23 mouse cellular contexts compared by ENCODE assay signal in the genomic region with DNA sequence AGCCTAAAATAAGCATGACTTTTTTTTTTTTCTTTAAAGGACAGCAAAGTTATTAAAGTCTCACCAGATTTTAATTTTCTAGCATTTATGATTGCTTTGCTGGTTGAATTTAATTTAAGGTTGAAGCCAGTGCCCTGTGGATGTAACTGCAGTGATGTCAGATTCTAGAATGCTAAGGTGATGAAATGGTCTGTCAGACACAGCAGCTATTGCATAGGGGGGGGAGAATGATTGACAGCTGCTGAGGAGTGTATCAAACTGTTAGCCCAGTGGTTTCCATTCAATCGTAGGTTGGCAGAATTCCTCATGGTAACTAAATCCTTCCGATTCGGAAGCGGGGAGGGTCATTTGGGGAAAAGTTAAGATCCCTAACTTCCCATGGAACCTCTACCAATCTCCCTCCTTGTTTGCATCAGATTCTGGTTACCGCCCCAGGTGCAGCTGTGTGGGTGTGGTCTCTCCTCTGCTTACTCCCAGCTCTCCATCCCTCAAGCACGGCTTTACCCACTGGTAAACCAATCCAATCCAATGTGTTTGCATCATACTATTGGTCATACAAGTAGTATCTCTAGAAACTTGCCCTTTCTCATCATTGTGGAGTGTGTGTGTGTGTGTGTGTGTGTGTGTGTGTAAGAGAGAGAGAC.
A peak's percentile ranks its signal among the peaks of the same experiment; 100 is the strongest.
DNase-seq lines count a peak whose midpoint lies in the region; ATAC-seq and TF ChIP-seq lines count a peak whose summit lies in the region.
"Had no signal": no experiment of that assay in that cellular context is flagged by ENCODE, and none has a peak within 500 bp of the region (broad histone marks: within the 10 kb centered on the region; RNA-seq: fewer than 3 reads in every experiment).

No protein-coding gene starts in this region.

- 50% methylated on average over 6 of the region's 6 CpGs for WGBS in embryonic facial prominence, embryonic 14.5 days
- 63% methylated on average over 6 of the region's 6 CpGs for WGBS in embryonic facial prominence, embryonic 10.5 days
- WGBS in limb, embryonic 10.5 days = 72% methylated on average over 6 of the region's 6 CpGs

- 0 out of 2 replicates have a peak, but pooled peaks cover 2% of the 10 kb centered on the region for H3K9me3 ChIP-seq in embryonic facial prominence, embryonic 14.5 days (ENCODE audit: control insufficient read depth, low read length)
- H3K9me3 ChIP-seq in embryonic facial prominence, embryonic 10.5 days = no peaks in the 10 kb centered on the region
- H3K9me3 ChIP-seq in limb, embryonic 10.5 days (replicated peaks) = no peaks in the 10 kb centered on the region
- H3K9me3 ChIP-seq: embryonic facial prominence, embryonic 12.5 days; forebrain, embryonic 12.5 days; forebrain, embryonic 15.5 days; hindbrain, embryonic 12.5 days; hindbrain, embryonic 15.5 days had no signal

- no peak overlapping the region for H3K27ac ChIP-seq in embryonic facial prominence, embryonic 14.5 days (replicated peaks; ENCODE audit: low read depth, low read length)
- no peak overlapping the region for H3K27ac ChIP-seq in embryonic facial prominence, embryonic 10.5 days (replicated peaks)
- H3K27ac ChIP-seq in limb, embryonic 10.5 days = no peak overlapping the region
- H3K27ac ChIP-seq: embryonic facial prominence, embryonic 12.5 days; forebrain, embryonic 12.5 days; forebrain, embryonic 15.5 days; gastrocnemius, adult 2 months; hindbrain, embryonic 12.5 days; hindbrain, embryonic 15.5 days had no signal

- no peaks in the 10 kb centered on the region for H3K27me3 ChIP-seq in embryonic facial prominence, embryonic 14.5 days (replicated peaks; ENCODE audit: control insufficient read depth, insufficient read depth, low read length)
- no peaks in the 10 kb centered on the region for H3K27me3 ChIP-seq in embryonic facial prominence, embryonic 10.5 days (replicated peaks; ENCODE audit: low read depth, poor library complexity, severe bottlenecking)
- no peaks in the 10 kb centered on the region for H3K27me3 ChIP-seq in myocyte (ENCODE audit: control insufficient read depth, insufficient read depth, insufficient read length)
- no peaks in the 10 kb centered on the region for H3K27me3 ChIP-seq in limb, embryonic 10.5 days (ENCODE audit: low read depth, poor library complexity, severe bottlenecking)
- H3K27me3 ChIP-seq: embryonic facial prominence, embryonic 12.5 days; forebrain, embryonic 12.5 days; forebrain, embryonic 15.5 days; hindbrain, embryonic 12.5 days; hindbrain, embryonic 15.5 days; Patski had no signal

- no peak overlapping the region for H3K9ac ChIP-seq in embryonic facial prominence, embryonic 14.5 days (ENCODE audit: low read depth, low read length)
- H3K9ac ChIP-seq: embryonic facial prominence, embryonic 12.5 days; forebrain, embryonic 12.5 days; forebrain, embryonic 15.5 days; hindbrain, embryonic 12.5 days; hindbrain, embryonic 15.5 days had no signal

- ATAC-seq in embryonic facial prominence, embryonic 14.5 days (ENCODE audit: low read depth) = peak; percentile 70; the same call in 1 of the 2 replicates
- ATAC-seq: forebrain, embryonic 15.5 days; intestine, postnatal 0 days; Patski had no signal

- H3K4me3 ChIP-seq in embryonic facial prominence, embryonic 14.5 days (ENCODE audit: low read depth, low read length) = no peak overlapping the region
- H3K4me3 ChIP-seq in embryonic facial prominence, embryonic 10.5 days = no peak overlapping the region
- no peak overlapping the region for H3K4me3 ChIP-seq in myocyte
- H3K4me3 ChIP-seq in limb, embryonic 10.5 days = no peak overlapping the region
- H3K4me3 ChIP-seq: embryonic facial prominence, embryonic 12.5 days; erythroblast, embryonic 14.5 days; forebrain, embryonic 12.5 days; forebrain, embryonic 15.5 days; gastrocnemius, adult 2 months; hindbrain, embryonic 12.5 days; hindbrain, embryonic 15.5 days had no signal

- TF ChIP-seq POLR2A in myocyte (IDR thresholded peaks at IDR 0.05; ENCODE audit: insufficient read length, low read depth) = no peak

- no peaks in the 10 kb centered on the region for H3K4me1 ChIP-seq in embryonic facial prominence, embryonic 14.5 days (ENCODE audit: control insufficient read depth, insufficient read depth, low read length)
- peaks cover 5% of the 10 kb centered on the region; the same call in 1 of the 2 replicates for H3K4me1 ChIP-seq in embryonic facial prominence, embryonic 10.5 days
- H3K4me1 ChIP-seq in limb, embryonic 10.5 days = peaks cover 10% of the 10 kb centered on the region; the same call in 1 of the 2 replicates
- H3K4me1 ChIP-seq: embryonic facial prominence, embryonic 12.5 days; forebrain, embryonic 15.5 days had no signal

- H3K36me3 ChIP-seq in embryonic facial prominence, embryonic 14.5 days (ENCODE audit: control insufficient read depth, insufficient read depth, low read length) = no peaks in the 10 kb centered on the region
- H3K36me3 ChIP-seq in embryonic facial prominence, embryonic 10.5 days (replicated peaks) = no peaks in the 10 kb centered on the region
- H3K36me3 ChIP-seq in myocyte (ENCODE audit: control insufficient read depth, insufficient read depth) = peaks cover 14% of the 10 kb centered on the region
- H3K36me3 ChIP-seq in limb, embryonic 10.5 days = no peaks in the 10 kb centered on the region
- H3K36me3 ChIP-seq: embryonic facial prominence, embryonic 12.5 days; forebrain, embryonic 12.5 days; forebrain, embryonic 15.5 days; hindbrain, embryonic 12.5 days; hindbrain, embryonic 15.5 days had no signal

- no peak for DNase-seq in embryonic facial prominence, embryonic 14.5 days (ENCODE audit: low spot score)
- no peak for DNase-seq in embryonic facial prominence, embryonic 10.5 days (ENCODE audit: low spot score)
- peak; percentile 52 for DNase-seq in ES-CJ7 (ENCODE audit: low read depth, low spot score)
- DNase-seq in adrenal gland, postnatal 4 days (ENCODE audit: low spot score in 2 of 2) = no peak
- DNase-seq in limb, embryonic 10.5 days (ENCODE audit: low spot score) = no peak
- DNase-seq: adrenal gland, adult 8-10 months; adrenal gland, postnatal 25 days; cerebellum, adult 18-20 months; cerebellum, adult 9-10 months; cerebellum, postnatal 14 days; gastrocnemius, adult 2 months; gastrocnemius, postnatal 14 days; heart, adult 11 months had no signal

- no peak overlapping the region for H3K4me2 ChIP-seq in embryonic facial prominence, embryonic 14.5 days (ENCODE audit: low read depth, low read length)
- peak overlapping the region; percentile 19 for H3K4me2 ChIP-seq in myocyte (ENCODE audit: low read depth)
- H3K4me2 ChIP-seq: embryonic facial prominence, embryonic 12.5 days; forebrain, embryonic 12.5 days; forebrain, embryonic 15.5 days; heart, embryonic 11.5 days; hindbrain, embryonic 12.5 days; hindbrain, embryonic 15.5 days had no signal

- H3K79me2 ChIP-seq in myocyte (ENCODE audit: control insufficient read depth, insufficient read depth) = peaks cover 47% of the 10 kb centered on the region

- H3ac ChIP-seq in myocyte (ENCODE audit: control insufficient read depth, insufficient read length) = no peak overlapping the region

TF ChIP-seq in myocyte, 11 proteins besides CTCF, POLR2A, EP300 and RAD21:
- no peak for TF ChIP-seq POLR2AphosphoS2 (IDR thresholded peaks at IDR 0.05; ENCODE audit: insufficient read length, low read depth)
- peak; percentile 49 for TF ChIP-seq TCF12 (IDR thresholded peaks at IDR 0.05; ENCODE audit: insufficient read depth, poor library complexity, severe bottlenecking)
- no peak for TF ChIP-seq MAX (IDR thresholded peaks at IDR 0.05; ENCODE audit: low read depth)
- no peak for TF ChIP-seq E2F4 (IDR thresholded peaks at IDR 0.05; ENCODE audit: insufficient read depth)
- peak in 1 of 3 experiments; percentile 61 for TF ChIP-seq MYOD1 (IDR thresholded peaks at IDR 0.05; ENCODE audit: control insufficient read depth in 1 of 3, insufficient read length in 2 of 3, low read depth in 2 of 3)
- TF ChIP-seq USF1 (IDR thresholded peaks at IDR 0.05; ENCODE audit: low read depth) = no peak
- TF ChIP-seq MYOG (IDR thresholded peaks at IDR 0.05; ENCODE audit: control insufficient read depth in 1 of 3, insufficient read depth in 1 of 3, insufficient read length in 2 of 3, low read depth in 2 of 3) = peak in 1 of 3 experiments; percentile 74
- TF ChIP-seq CEBPB (IDR thresholded peaks at IDR 0.05; ENCODE audit: insufficient read depth, poor library complexity, severe bottlenecking) = peak; percentile 92
- no peak for TF ChIP-seq TCF3 (IDR thresholded peaks at IDR 0.05; ENCODE audit: insufficient read length, low read depth)
- no peak for TF ChIP-seq SRF (IDR thresholded peaks at IDR 0.05; ENCODE audit: control insufficient read depth, insufficient read length, low read depth)
- no peak for TF ChIP-seq REST (IDR thresholded peaks at IDR 0.05; ENCODE audit: insufficient read depth, insufficient read length)
